Mouse (Mus musculus) heart, postnatal 36 days (tissue): ENCODE results near the gene Cox8c. TPM values are rescaled to one million over a fixed set of nuclear protein-coding genes. Genes with fewer than 3 reads are reported as not detected.

Source experiments
- total RNA-seq, 2 experiments: library from RNA; stranded (reverse); gene quantifications; 2 replicates each; pipeline ENCODE4 v1.2.3; 2021

Gene Cox8c
- total RNA-seq, 2 experiments from 2014 or later = not detected

Other genes with a start within 250 kb of the Cox8c start
- gene Itpk1, start 194.4 kb upstream of the Cox8c start, total RNA-seq = 1 to 10 TPM; 6.8 to 8.8 TPM
- gene Moap1, start 155.7 kb upstream of the Cox8c start, total RNA-seq = 1 to 10 TPM; 7.6 to 7.7 TPM
- gene Tmem251, start 155.6 kb upstream of the Cox8c start, total RNA-seq = 1 to 10 TPM; 3.7 to 3.9 TPM
- gene Gm28051, start 141.6 kb upstream of the Cox8c start, total RNA-seq = not detected
- 1 to 10 TPM; 9.3 to 9.4 TPM for gene Gon7, start 141.5 kb upstream of the Cox8c start, total RNA-seq
- 10 to 100 TPM; 25.3 to 27.6 TPM for gene Ubr7, start 141.3 kb upstream of the Cox8c start, total RNA-seq
- 1 to 10 TPM; 4.3 to 4.6 TPM for gene Gm20604, start 140.6 kb upstream of the Cox8c start, total RNA-seq
- gene Btbd7, start 20.8 kb upstream of the Cox8c start, total RNA-seq = 10 to 100 TPM; 24.9 to 28.0 TPM
- not detected for gene Unc79, start 49.5 kb downstream of the Cox8c start, total RNA-seq